Mouse (Mus musculus) 3134 (cell line): ENCODE results near the gene Gkn2.

Source experiments
- DNase-seq: peaks from one replicate; pipeline ENCODE4 v3.0.0-alpha.2; 2011; ENCODE audit warnings: low spot score; ENCODE audit not compliant: insufficient read length; ENCODE audit errors: extremely low read depth

The Gkn2 gene

GRCm38 (mm10) chr6:87399137-87399536, 26.0 kb downstream of the Gkn2 start:
- peak; percentile 22 for DNase-seq

- DNase-seq = no peak
These were observed 26.9 kb downstream of the Gkn2 start for GRCm38 (mm10) chr6:87399886-87400566.

GRCm38 (mm10) chr6:87401456-87401855, 28.3 kb downstream of the Gkn2 start:
- DNase-seq = no peak

- no peak for DNase-seq
These were observed 38.9 kb downstream of the Gkn2 start for GRCm38 (mm10) chr6:87412011-87412410.

GRCm38 (mm10) chr6:87422304-87422703, 49.1 kb downstream of the Gkn2 start:
- no peak for DNase-seq

DNA sequence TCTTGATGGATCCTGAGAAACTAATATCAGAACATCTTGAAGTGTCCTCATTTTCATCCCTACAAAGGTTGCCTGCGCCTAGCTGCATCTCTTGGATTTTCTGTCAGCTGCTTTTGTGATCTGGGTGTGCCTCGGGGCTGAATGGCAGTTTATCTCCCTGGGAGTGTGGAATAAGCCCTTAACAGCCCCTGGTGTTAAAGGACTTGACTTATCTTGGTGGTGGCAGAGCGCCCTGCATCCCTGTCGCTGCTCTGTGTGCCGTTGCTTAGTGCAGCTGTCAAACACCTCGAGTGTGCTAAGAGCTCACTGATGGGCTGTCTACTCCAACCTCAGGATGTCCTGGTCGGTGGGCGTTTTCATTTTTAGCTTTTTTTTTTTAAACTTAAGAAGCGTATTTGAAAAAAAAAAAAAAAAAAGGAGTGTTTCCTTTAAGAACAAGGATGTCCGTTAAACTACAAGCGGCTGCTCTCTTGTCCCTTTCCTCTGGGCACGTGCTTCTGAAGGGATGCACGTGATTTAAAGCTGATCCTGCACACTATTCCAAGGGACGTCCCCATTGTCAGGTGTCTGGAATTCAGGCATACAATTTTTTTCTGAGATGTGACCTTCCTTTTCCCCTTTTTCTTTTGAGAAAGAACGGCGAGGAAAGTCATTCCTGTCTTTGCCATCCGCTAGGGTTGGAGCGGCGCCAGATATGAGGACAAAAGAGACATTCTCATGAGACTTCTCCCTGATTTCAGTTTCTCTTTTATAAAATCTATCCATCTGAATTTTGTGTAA, 51.1 kb downstream of the Gkn2 start:
- no peak for DNase-seq

DNA sequence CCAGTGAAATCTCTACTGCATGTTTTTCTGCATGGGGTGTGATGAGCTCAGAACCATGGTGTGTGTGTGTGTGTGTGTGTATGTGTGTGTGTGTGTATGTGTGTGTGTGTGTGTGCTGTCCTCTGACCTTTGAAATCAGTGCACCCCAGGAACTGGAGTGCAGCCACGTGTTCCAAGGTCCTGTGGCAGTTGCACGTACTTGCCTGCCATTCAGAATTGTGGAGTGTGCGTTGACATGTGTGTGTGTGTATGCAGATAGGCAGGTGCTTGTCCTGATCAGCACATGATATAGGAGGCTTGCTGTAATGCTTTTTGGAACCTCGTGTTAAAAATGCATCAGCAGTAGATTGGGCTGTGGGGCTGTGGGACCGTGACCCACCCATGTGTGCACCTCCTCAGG, 53.8 kb downstream of the Gkn2 start:
- no peak for DNase-seq

DNA sequence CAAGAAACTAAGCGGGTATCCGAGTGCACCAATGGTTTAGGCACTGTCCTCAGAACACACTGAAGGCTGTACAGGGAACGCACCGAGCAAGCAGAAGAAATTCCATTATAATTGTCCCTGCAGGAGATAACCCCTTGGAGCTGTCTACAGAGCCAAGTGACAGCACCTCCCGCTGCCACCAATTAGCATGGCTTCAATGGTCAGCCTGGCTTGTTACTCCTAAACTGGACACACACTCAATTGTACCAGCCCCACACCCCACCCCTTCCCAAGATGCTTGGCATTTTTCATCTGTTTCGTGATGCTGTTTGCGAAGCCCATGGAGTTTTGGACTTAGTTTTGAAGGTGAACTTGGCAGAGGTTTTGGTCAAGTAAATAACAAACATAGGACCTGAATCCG, 54.5 kb downstream of the Gkn2 start:
- no peak for DNase-seq

DNA sequence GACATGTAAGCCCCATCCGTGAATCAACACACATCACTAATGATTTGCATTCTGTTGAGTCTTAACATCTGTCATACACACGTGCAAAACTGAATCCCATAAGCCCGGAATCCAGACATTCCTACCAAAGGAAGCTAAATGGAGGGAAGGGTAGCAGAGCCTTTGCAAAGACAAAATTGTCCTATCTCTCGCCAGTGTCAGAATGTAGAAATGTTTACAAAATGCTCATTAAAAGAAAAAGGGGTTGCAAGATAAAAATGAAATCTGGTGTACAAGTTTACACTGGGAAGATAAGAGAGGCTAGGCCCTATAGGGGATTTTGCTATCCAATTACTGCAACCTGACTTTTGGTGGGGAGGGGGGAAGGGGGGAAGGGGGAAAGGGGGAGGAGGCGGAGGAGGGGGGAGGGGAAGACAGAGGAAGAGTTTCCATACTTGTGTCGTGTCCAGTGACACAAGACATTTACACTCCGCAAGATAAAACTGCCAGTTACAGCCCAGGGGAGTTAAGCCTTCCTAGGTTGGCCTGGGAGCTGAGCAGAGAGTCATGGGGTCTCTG, 55.4 kb downstream of the Gkn2 start, which contains the start of gene Bmp10:
Gene Bmp10 (plus strand): TSS at position 508 of the 558 bp plus-strand sequence.
- DNase-seq = no peak
